Mouse (Mus musculus): ENCODE results near the gene Ccl26. TPM values are rescaled to one million over a fixed set of nuclear protein-coding genes. Genes with fewer than 3 reads are reported as not detected.

The Ccl26 gene
- polyA plus RNA-seq, 1 experiment: not detected

DNA sequence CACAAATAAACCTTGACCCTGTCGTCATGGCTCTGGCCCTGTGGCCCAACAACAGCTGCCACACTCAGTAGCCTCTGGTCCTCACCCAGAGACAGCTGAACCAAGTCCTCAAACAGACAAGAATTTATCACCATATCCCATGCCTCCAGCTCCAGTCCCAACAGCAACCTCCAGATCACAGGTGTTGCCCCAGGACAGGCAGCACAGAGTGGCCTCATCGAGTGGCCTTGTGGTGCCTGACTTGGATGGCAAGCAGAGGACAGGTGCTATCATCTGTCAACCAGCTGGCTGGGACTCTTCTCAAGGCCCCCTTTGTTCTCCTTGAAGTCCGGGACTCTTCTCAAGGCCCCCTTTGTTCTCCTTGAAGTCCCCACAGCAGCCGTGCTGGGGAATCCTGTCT lies 50.2 kb downstream of the Ccl26 start:
- no peak for TF ChIP-seq GATA1 (IDR thresholded peaks at IDR 0.05; ENCODE audit: low read length)

DNA sequence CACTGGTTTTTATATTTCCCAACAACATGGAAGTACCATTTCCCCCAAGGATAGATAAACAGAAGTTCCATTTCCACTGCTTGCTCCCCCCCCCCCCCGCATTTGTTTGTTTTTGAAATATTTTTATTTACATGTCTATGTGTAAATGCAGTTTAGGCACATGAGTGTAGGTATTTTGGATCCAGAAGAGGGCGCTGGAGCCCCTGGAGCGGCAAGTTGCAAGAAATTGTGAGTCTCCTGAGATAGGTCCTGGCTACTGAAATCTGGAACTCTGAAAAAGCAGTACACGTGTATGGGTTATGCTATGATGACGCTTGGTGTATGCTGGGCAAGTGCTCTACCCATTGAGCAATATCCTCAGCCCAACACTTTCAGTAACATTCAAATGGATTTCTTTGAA lies 52.3 kb downstream of the Ccl26 start:
- TF ChIP-seq GATA1 (IDR thresholded peaks at IDR 0.05; ENCODE audit: low read length): no peak

Other genes starting within 250 kb of the Ccl26 start
- gene Fkbp6, start 213.5 kb downstream of the Ccl26 start, polyA plus RNA-seq (2012): not detected in 2 replicates
- gene Trim50, start 210.3 kb downstream of the Ccl26 start, polyA plus RNA-seq (2012): not detected in 2 replicates
- gene Nsun5, start 193.6 kb downstream of the Ccl26 start, polyA plus RNA-seq (2012): 26.5 and 29.1 TPM in 2 replicates
- gene Pom121, start 169.0 kb downstream of the Ccl26 start, polyA plus RNA-seq (2012): 133 and 170 TPM in 2 replicates
- gene Hip1, start 18.4 kb downstream of the Ccl26 start, polyA plus RNA-seq (2012): not detected in 2 replicates
- not detected in 2 replicates for gene Ccl24, start 9.5 kb upstream of the Ccl26 start, polyA plus RNA-seq (2012)
- gene Rhbdd2, start 69.0 kb upstream of the Ccl26 start, polyA plus RNA-seq (2012): 45.0 and 47.2 TPM in 2 replicates
- 184 and 218 TPM in 2 replicates for gene Por, start 106.5 kb upstream of the Ccl26 start, polyA plus RNA-seq (2012)
- gene Tmem120a, start 180.9 kb upstream of the Ccl26 start, polyA plus RNA-seq (2012): 15.1 and 18.6 TPM in 2 replicates
- gene Styxl1, start 214.8 kb upstream of the Ccl26 start, polyA plus RNA-seq (2012): 0.05 TPM in 1 of 2 replicates, not detected in the other
- gene Mdh2, start 214.9 kb upstream of the Ccl26 start, polyA plus RNA-seq (2012): 746 and 850 TPM in 2 replicates
- not detected in 2 replicates for gene Srrm3, start 243.3 kb upstream of the Ccl26 start, polyA plus RNA-seq (2012)